Mouse (Mus musculus) heart, adult 2 months (tissue): ENCODE measurements at regions not wholly inside any gene's neighbourhood (a gene's known extent, or its start where the extent isn't known, plus 50 kb on each side); places are given as distances from the start of the nearest gene placed in this dataset.

Experiments used
- CTCF ChIP-seq: fragments of 200-600 bp; IDR thresholded peaks from 2 replicates; pipeline ENCODE4 v1.8.1; 2022; ENCODE audit warnings: antibody characterized with exemption, mild to moderate bottlenecking, moderate library complexity
- POLR2A ChIP-seq: fragments of 200-500 bp; IDR thresholded peaks from 2 replicates; pipeline ENCODE4 v1.6.1; 2011; ENCODE audit warnings: mild to moderate bottlenecking, low read depth, low read length, control low read depth; ENCODE audit not compliant: insufficient read depth

GRCm38 (mm10) chr6:82143496-82143895 lies 102.7 kb downstream of the Eva1a start:
- TF ChIP-seq POLR2A = no peak
- TF ChIP-seq CTCF = no peak
